Mouse (Mus musculus) right cerebral cortex, postnatal 36 days (tissue): ENCODE measurements around the gene Cyp2c29.
"Not testable (repeated sequence)": the region's sequence is repeated elsewhere in the genome, so short reads cannot be mapped to it uniquely, and the experiment has no call there.

Source experiments
- DNase-seq, 2 experiments: peaks; one replicate each; pipeline ENCODE4 v3.0.0; 2022; ENCODE audit warnings: low spot score in 2 of 2, mixed read lengths in 1 of 2

Gene Cyp2c29

GRCm38 (mm10) chr19:39269105-39269504 lies at the start of gene Cyp2c29:
Gene Cyp2c29 (plus strand): TSS chr19:39269405.
- DNase-seq: not testable (repeated sequence)

DNA sequence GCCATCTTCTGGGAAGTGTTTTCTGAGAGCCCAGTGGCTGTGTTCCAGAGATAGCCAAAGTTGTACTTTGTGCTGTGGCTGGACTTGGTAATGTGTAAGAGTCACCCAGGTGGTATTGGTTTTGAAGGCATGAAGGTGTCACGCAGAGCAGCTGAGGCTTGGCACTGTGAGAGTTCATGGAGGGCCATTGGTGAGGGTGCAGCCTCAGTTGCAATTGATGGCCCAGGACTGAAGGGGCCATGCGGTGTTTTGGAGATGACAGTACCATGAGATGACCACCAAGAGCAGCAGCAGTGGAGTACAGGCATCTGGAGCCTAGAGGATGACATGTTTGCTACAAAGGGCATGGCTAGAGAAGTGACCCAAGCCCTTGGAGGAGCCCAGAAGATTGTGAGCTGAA lies 2.2 kb upstream of the Cyp2c29 start:
- DNase-seq: not testable (repeated sequence)

DNA sequence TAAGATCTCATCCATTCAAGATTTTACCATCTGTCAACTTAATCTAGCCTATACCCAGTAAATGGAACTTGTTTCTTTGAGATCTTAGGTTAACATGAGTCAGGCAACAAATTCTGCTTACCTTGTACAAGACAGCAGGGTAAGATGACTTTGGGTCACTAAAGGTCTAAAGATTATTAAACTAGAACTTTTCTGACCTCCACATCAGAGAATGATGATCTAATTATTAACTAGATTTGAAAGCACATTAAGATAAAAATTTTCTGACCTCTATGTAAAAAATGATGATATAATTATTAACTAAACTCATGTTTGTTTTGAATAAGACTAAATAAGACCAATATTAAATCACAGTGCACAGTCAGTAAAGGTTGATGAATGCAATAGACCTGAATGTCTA lies 13.6 kb downstream of the Cyp2c29 start:
- DNase-seq: no peak

DNA sequence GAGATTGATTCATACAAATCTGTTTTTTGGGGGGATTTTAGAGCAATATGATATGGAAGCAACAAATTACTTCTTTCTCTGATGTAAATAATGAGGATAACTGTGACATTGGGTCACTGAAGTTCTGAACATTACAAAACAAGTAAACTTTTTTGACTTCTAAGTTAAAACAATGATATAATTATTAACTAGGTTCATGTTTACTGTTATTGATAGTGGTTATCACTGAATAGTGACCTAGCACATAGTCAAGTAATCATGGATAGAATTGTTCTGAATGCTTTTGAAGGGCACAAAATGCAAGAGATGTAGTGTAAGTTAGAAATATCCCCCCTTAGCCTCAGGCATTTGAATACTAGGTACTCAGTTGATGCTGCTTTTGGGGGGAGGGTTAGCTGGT lies 16.4 kb downstream of the Cyp2c29 start:
- DNase-seq: no peak

GRCm38 (mm10) chr19:39286825-39287224 lies 17.6 kb downstream of the Cyp2c29 start:
- no peak for DNase-seq

GRCm38 (mm10) chr19:39288978-39289377 lies 19.8 kb downstream of the Cyp2c29 start:
- no peak for DNase-seq
